Mouse (Mus musculus) brain, embryonic 14.5 days (tissue): ENCODE measurements around the gene Ttc28.

Source experiments
- CTCF ChIP-seq: fragments of 200-500 bp; IDR thresholded peaks from 2 replicates; pipeline ENCODE4 v1.5.1; 2012; ENCODE audit warnings: inconsistent platforms, mild to moderate bottlenecking, moderate library complexity, borderline replicate concordance; ENCODE audit not compliant: insufficient read depth, insufficient read length; ENCODE audit errors: extremely low read depth
- POLR2A ChIP-seq: fragments of 200-500 bp; IDR thresholded peaks from 2 replicates; pipeline ENCODE4 v1.6.1; 2012; ENCODE audit warnings: mild to moderate bottlenecking, inconsistent platforms, borderline replicate concordance; ENCODE audit not compliant: poor library complexity, insufficient read depth, insufficient read length, severe bottlenecking; ENCODE audit errors: extremely low read depth

DNA sequence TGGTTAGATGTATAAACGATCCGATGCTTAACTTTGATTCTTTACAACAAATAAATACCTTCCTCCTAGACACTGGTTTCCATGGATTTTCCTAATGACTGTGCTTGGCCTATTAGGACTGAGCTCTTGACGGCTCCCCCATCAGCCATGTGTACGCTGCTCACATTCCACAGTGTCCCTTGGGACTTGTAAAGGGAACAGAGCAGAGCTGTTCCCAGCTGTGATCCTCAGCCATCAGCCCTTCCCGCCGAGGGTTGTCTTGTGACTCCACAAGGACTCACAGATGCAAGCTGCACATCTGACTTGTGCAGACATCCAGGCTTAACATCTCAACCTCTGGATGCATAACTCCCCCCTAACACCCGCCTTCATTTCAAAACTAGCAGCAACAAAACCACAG lies 275.0 kb downstream of the Ttc28 start:
- TF ChIP-seq CTCF, result no peak
- no peak for TF ChIP-seq POLR2A
